Mouse (Mus musculus): ENCODE results near the gene Grm1. TPM values are rescaled to one million over a fixed set of nuclear protein-coding genes. Genes with fewer than 3 reads are reported as not detected.

Gene Grm1
- polyA plus RNA-seq, 1 experiment from 2014 or later = 0.07 TPM

DNA sequence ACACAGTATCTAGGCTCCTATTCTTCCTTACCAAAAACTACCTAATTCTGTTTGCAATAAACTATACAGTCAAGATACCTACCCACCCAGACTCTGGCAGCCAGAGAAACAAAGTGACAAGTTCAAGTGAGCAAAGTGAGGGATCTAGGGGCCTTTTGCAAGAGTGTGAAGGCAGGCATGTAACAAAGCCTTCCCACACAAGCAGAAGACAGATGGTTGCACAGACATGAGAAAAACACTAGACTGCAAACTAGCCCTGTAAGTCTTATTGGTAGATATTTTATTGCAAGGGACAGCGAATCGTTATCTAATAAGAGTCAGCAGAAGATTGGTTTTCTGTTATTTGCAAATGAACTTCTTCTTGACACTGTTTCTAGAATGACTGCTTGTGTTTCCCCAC, 134.6 kb downstream of the Grm1 start:
- no peaks in the 10 kb centered on the region for H3K36me3 ChIP-seq (replicated peaks; ENCODE audit: control insufficient read depth, insufficient read depth, low read depth, low read length)
- WGBS = 82% methylated on average over 2 of the region's 2 CpGs
- H3K9me3 ChIP-seq (replicated peaks; ENCODE audit: control insufficient read depth, low read length) = no peaks in the 10 kb centered on the region
- H3K4me2 ChIP-seq (ENCODE audit: low read depth, low read length) = no peak overlapping the region
- H3K4me1 ChIP-seq (ENCODE audit: control insufficient read depth, insufficient read depth, low read length) = no peaks in the 10 kb centered on the region
- no peak overlapping the region for H3K27ac ChIP-seq (replicated peaks; ENCODE audit: low read depth, low read length)
- H3K9ac ChIP-seq (replicated peaks; ENCODE audit: low read length) = no peak overlapping the region
- no peak for DNase-seq (ENCODE audit: low spot score)
- H3K27me3 ChIP-seq (ENCODE audit: control insufficient read depth, insufficient read depth, low read length) = no peaks in the 10 kb centered on the region
- no peak for ATAC-seq (replicated peaks; ENCODE audit: insufficient number of reproducible peaks, low FRiP score, low TSS enrichment, low read depth)
- no peak overlapping the region for H3K4me3 ChIP-seq (ENCODE audit: low read depth, low read length)

DNA sequence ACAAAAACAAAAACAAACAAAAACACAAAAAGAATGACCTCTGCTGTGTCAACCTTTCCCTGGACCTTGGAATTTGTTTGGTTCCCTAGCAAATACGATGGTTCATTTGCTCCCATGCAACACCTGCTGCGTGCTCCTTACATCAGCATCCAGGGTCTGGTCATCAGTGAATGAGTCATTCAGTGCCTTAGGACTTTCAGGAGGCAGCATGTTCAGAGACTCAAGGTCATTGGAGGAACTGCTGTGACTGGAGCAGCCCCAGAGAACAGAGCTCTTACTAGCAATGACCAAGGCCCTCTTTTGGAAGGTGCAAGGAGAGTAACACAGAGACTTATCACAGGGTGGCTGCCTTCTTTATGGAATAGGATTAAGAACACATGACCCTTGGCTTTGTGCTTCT, 138.2 kb downstream of the Grm1 start:
- Histone ChIP-seq H3K4me1 (ENCODE audit: control insufficient read depth, insufficient read depth, low read length) (no peaks in the 10 kb centered on the region), H3K27ac (replicated peaks; ENCODE audit: low read depth, low read length) (no peak overlapping the region), H3K36me3 (replicated peaks; ENCODE audit: control insufficient read depth, insufficient read depth, low read depth, low read length) (no peaks in the 10 kb centered on the region), H3K4me2 (ENCODE audit: low read depth, low read length) (no peak overlapping the region), H3K4me3 (ENCODE audit: low read depth, low read length) (no peak overlapping the region), H3K9ac (replicated peaks; ENCODE audit: low read length) (no peak overlapping the region), H3K27me3 (ENCODE audit: control insufficient read depth, insufficient read depth, low read length) (no peaks in the 10 kb centered on the region), H3K9me3 (replicated peaks; ENCODE audit: control insufficient read depth, low read length) (no peaks in the 10 kb centered on the region)
- 94% methylated on average over 2 of the region's 2 CpGs for WGBS
- DNase-seq (ENCODE audit: low spot score) = no peak
- no peak for ATAC-seq (replicated peaks; ENCODE audit: insufficient number of reproducible peaks, low FRiP score, low TSS enrichment, low read depth)

GRCm38 (mm10) chr10:10942248-10942647, 139.9 kb downstream of the Grm1 start:
- Histone ChIP-seq H3K27ac (replicated peaks; ENCODE audit: low read depth, low read length) (no peak overlapping the region), H3K9ac (replicated peaks; ENCODE audit: low read length) (no peak overlapping the region), H3K4me2 (ENCODE audit: low read depth, low read length) (no peak overlapping the region), H3K36me3 (replicated peaks; ENCODE audit: control insufficient read depth, insufficient read depth, low read depth, low read length) (no peaks in the 10 kb centered on the region), H3K4me3 (ENCODE audit: low read depth, low read length) (no peak overlapping the region), H3K27me3 (ENCODE audit: control insufficient read depth, insufficient read depth, low read length) (no peaks in the 10 kb centered on the region), H3K4me1 (ENCODE audit: control insufficient read depth, insufficient read depth, low read length) (no peaks in the 10 kb centered on the region), H3K9me3 (replicated peaks; ENCODE audit: control insufficient read depth, low read length) (no peaks in the 10 kb centered on the region)
- no peak for ATAC-seq (replicated peaks; ENCODE audit: insufficient number of reproducible peaks, low FRiP score, low TSS enrichment, low read depth)
- 82% methylated on average over 6 of the region's 6 CpGs for WGBS
- no peak for DNase-seq (ENCODE audit: low spot score)

DNA sequence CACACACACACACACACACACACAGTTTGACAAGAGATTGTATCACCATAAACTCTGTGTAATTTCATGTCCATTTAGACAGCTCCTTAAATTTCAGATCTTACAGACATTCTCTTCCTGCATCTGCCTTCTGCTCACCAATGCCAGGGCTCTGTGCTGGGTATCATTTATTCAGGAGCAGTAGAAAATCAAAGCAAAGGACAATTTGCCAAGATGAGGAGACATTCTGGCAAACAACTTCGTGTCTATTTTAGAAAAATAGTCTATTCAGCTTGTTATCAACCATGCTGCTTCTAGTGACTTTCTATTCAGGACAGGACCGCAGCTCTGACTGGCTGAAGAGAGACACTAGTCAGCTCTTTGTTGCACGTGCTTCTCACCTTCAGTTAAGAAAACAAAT, 146.3 kb downstream of the Grm1 start:
- WGBS = 76% methylated on average over 3 of the region's 3 CpGs
- H3K9ac ChIP-seq (replicated peaks; ENCODE audit: low read length) = no peak overlapping the region
- H3K9me3 ChIP-seq (replicated peaks; ENCODE audit: control insufficient read depth, low read length) = no peaks in the 10 kb centered on the region
- no peak overlapping the region for H3K4me2 ChIP-seq (ENCODE audit: low read depth, low read length)
- no peaks in the 10 kb centered on the region for H3K36me3 ChIP-seq (replicated peaks; ENCODE audit: control insufficient read depth, insufficient read depth, low read depth, low read length)
- H3K4me1 ChIP-seq (ENCODE audit: control insufficient read depth, insufficient read depth, low read length) = no peaks in the 10 kb centered on the region
- DNase-seq (ENCODE audit: low spot score) (no peak), ATAC-seq (replicated peaks; ENCODE audit: insufficient number of reproducible peaks, low FRiP score, low TSS enrichment, low read depth) (no peak)
- no peaks in the 10 kb centered on the region for H3K27me3 ChIP-seq (ENCODE audit: control insufficient read depth, insufficient read depth, low read length)
- no peak overlapping the region for H3K27ac ChIP-seq (replicated peaks; ENCODE audit: low read depth, low read length)
- no peak overlapping the region for H3K4me3 ChIP-seq (ENCODE audit: low read depth, low read length)

DNA sequence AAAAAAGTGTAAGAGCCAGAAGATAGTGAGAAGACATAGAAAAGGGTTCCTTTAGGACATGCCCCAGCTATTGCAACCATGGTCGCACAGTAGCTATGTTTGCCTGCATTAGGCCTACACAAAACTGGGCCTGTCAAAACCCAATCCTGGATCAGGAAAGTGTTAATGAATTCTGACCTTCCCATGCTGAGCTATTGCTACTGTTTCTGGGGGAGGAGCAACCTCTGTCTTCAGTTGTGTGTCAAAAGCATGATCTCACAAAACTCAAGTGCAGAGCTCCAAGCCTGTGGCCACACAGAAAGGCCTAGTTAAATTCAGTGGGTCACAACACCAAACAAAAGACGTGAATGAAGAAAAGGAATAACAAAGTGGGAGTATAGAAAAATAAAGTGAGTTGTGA, 152.5 kb downstream of the Grm1 start:
- Histone ChIP-seq H3K27ac (replicated peaks; ENCODE audit: low read depth, low read length) (no peak overlapping the region), H3K4me2 (ENCODE audit: low read depth, low read length) (no peak overlapping the region), H3K9me3 (replicated peaks; ENCODE audit: control insufficient read depth, low read length) (no peaks in the 10 kb centered on the region), H3K9ac (replicated peaks; ENCODE audit: low read length) (no peak overlapping the region), H3K36me3 (replicated peaks; ENCODE audit: control insufficient read depth, insufficient read depth, low read depth, low read length) (no peaks in the 10 kb centered on the region), H3K27me3 (ENCODE audit: control insufficient read depth, insufficient read depth, low read length) (no peaks in the 10 kb centered on the region), H3K4me3 (ENCODE audit: low read depth, low read length) (no peak overlapping the region), H3K4me1 (ENCODE audit: control insufficient read depth, insufficient read depth, low read length) (no peaks in the 10 kb centered on the region)
- WGBS = 77% methylated on average over 2 of the region's 2 CpGs
- DNase-seq (ENCODE audit: low spot score) (no peak), ATAC-seq (replicated peaks; ENCODE audit: insufficient number of reproducible peaks, low FRiP score, low TSS enrichment, low read depth) (no peak)

GRCm38 (mm10) chr10:10928798-10929366, 153.3 kb downstream of the Grm1 start:
- H3K27me3 ChIP-seq (ENCODE audit: control insufficient read depth, insufficient read depth, low read length) = no peaks in the 10 kb centered on the region
- no peak for DNase-seq (ENCODE audit: low spot score)
- no peak overlapping the region for H3K4me3 ChIP-seq (ENCODE audit: low read depth, low read length)
- no peak overlapping the region for H3K9ac ChIP-seq (replicated peaks; ENCODE audit: low read length)
- H3K4me2 ChIP-seq (ENCODE audit: low read depth, low read length) = no peak overlapping the region
- no peak overlapping the region for H3K27ac ChIP-seq (replicated peaks; ENCODE audit: low read depth, low read length)
- ATAC-seq (replicated peaks; ENCODE audit: insufficient number of reproducible peaks, low FRiP score, low TSS enrichment, low read depth) = no peak
- H3K9me3 ChIP-seq (replicated peaks; ENCODE audit: control insufficient read depth, low read length) = no peaks in the 10 kb centered on the region
- H3K36me3 ChIP-seq (replicated peaks; ENCODE audit: control insufficient read depth, insufficient read depth, low read depth, low read length) = no peaks in the 10 kb centered on the region
- no peaks in the 10 kb centered on the region for H3K4me1 ChIP-seq (ENCODE audit: control insufficient read depth, insufficient read depth, low read length)
- WGBS = 84% methylated on average over 5 of the region's 5 CpGs

- H3K9me3 ChIP-seq (replicated peaks; ENCODE audit: control insufficient read depth, low read length) = no peaks in the 10 kb centered on the region
- ATAC-seq (replicated peaks; ENCODE audit: insufficient number of reproducible peaks, low FRiP score, low TSS enrichment, low read depth) = no peak
- no peak overlapping the region for H3K4me3 ChIP-seq (ENCODE audit: low read depth, low read length)
- no peak for DNase-seq (ENCODE audit: low spot score)
- H3K9ac ChIP-seq (replicated peaks; ENCODE audit: low read length) = no peak overlapping the region
- WGBS = 83% methylated on average over 7 of the region's 7 CpGs
- H3K4me2 ChIP-seq (ENCODE audit: low read depth, low read length) = no peak overlapping the region
- H3K27me3 ChIP-seq (ENCODE audit: control insufficient read depth, insufficient read depth, low read length) = no peaks in the 10 kb centered on the region
- no peaks in the 10 kb centered on the region for H3K36me3 ChIP-seq (replicated peaks; ENCODE audit: control insufficient read depth, insufficient read depth, low read depth, low read length)
- H3K4me1 ChIP-seq (ENCODE audit: control insufficient read depth, insufficient read depth, low read length) = no peaks in the 10 kb centered on the region
- no peak overlapping the region for H3K27ac ChIP-seq (replicated peaks; ENCODE audit: low read depth, low read length)
Measured at GRCm38 (mm10) chr10:10917857-10918399, 164.2 kb downstream of the Grm1 start.

DNA sequence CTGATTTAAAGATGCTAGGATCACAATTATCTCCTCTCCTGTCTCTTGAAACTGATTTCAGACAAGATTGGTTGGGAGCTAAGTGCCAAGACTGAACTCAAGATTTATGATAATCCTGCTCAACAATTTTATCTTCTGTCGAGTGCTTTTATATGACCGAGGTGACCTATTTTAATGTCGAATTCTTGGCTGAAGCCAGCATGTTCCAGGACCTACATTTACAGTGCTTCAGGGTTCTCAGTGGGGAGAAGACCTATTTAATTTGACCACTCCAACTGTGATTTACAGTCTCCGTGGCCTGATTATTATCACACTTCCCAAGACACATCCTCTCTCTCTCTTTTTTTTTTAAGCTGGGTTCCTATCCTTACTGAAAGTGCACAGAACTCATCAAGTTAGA, 168.5 kb downstream of the Grm1 start:
- ATAC-seq (replicated peaks; ENCODE audit: insufficient number of reproducible peaks, low FRiP score, low TSS enrichment, low read depth) (no peak), DNase-seq (ENCODE audit: low spot score) (no peak)
- H3K9ac ChIP-seq (replicated peaks; ENCODE audit: low read length) = no peak overlapping the region
- H3K27me3 ChIP-seq (ENCODE audit: control insufficient read depth, insufficient read depth, low read length) = no peaks in the 10 kb centered on the region
- no peak overlapping the region for H3K4me2 ChIP-seq (ENCODE audit: low read depth, low read length)
- no peaks in the 10 kb centered on the region for H3K36me3 ChIP-seq (replicated peaks; ENCODE audit: control insufficient read depth, insufficient read depth, low read depth, low read length)
- H3K27ac ChIP-seq (replicated peaks; ENCODE audit: low read depth, low read length) = no peak overlapping the region
- H3K4me3 ChIP-seq (ENCODE audit: low read depth, low read length) = no peak overlapping the region
- H3K4me1 ChIP-seq (ENCODE audit: control insufficient read depth, insufficient read depth, low read length) = no peaks in the 10 kb centered on the region
- H3K9me3 ChIP-seq (replicated peaks; ENCODE audit: control insufficient read depth, low read length) = no peaks in the 10 kb centered on the region
- 91% methylated on average over 4 of the region's 4 CpGs for WGBS
